Mouse (Mus musculus) cerebellum, adult 8-10 months (tissue): ENCODE data around the gene Cfap74.
"Not testable (repeated sequence)": the region's sequence is repeated elsewhere in the genome, so short reads cannot be mapped to it uniquely, and the experiment has no call there.

Experiments used
- DNase-seq: peaks from one replicate; pipeline ENCODE4 v3.0.0; 2022

Cfap74 gene

GRCm38 (mm10) chr4:155470263-155470953 is 61.4 kb downstream of the Cfap74 start:
- DNase-seq, result no peak

- no peak for DNase-seq
Observed at GRCm38 (mm10) chr4:155470997-155471396, 62.0 kb downstream of the Cfap74 start.

GRCm38 (mm10) chr4:155471406-155471805 is 62.4 kb downstream of the Cfap74 start:
- no peak for DNase-seq

GRCm38 (mm10) chr4:155472716-155473290 is 63.8 kb downstream of the Cfap74 start:
- peak; percentile 68 for DNase-seq

- peak; percentile 74 for DNase-seq
Observed at GRCm38 (mm10) chr4:155473319-155473718, 64.3 kb downstream of the Cfap74 start.

- not testable (repeated sequence) for DNase-seq
Observed at GRCm38 (mm10) chr4:155473796-155474195, 64.8 kb downstream of the Cfap74 start.

- peak; percentile 81 for DNase-seq
Observed at GRCm38 (mm10) chr4:155481381-155482124, 72.6 kb downstream of the Cfap74 start.

- no peak for DNase-seq
Observed at GRCm38 (mm10) chr4:155482125-155482480, 73.1 kb downstream of the Cfap74 start.

- no peak for DNase-seq
Observed at GRCm38 (mm10) chr4:155482733-155483540, 73.9 kb downstream of the Cfap74 start.

GRCm38 (mm10) chr4:155485521-155485920 is 76.5 kb downstream of the Cfap74 start:
- DNase-seq, result no peak

GRCm38 (mm10) chr4:155487746-155488145 is 78.8 kb downstream of the Cfap74 start:
- no peak for DNase-seq

- DNase-seq, result no peak
Observed at GRCm38 (mm10) chr4:155488232-155489025, 79.4 kb downstream of the Cfap74 start.

GRCm38 (mm10) chr4:155489101-155489970 is 80.3 kb downstream of the Cfap74 start:
- DNase-seq, result no peak

GRCm38 (mm10) chr4:155490456-155490855 is 81.5 kb downstream of the Cfap74 start:
- no peak for DNase-seq

GRCm38 (mm10) chr4:155490990-155491504 is 82.1 kb downstream of the Cfap74 start, which contains the start of gene Gnb1:
Gene Gnb1 (plus strand): TSS chr4:155491361.
- peak; percentile 95 for DNase-seq

GRCm38 (mm10) chr4:155491529-155492130 is 82.6 kb downstream of the Cfap74 start:
- no peak for DNase-seq

GRCm38 (mm10) chr4:155492131-155492633 is 83.2 kb downstream of the Cfap74 start:
- DNase-seq, result peak; percentile 48

- no peak for DNase-seq
Observed at GRCm38 (mm10) chr4:155494891-155495290, 85.9 kb downstream of the Cfap74 start.

- DNase-seq, result no peak
Observed at GRCm38 (mm10) chr4:155497963-155498362, 89.0 kb downstream of the Cfap74 start.

- DNase-seq, result no peak
Observed at GRCm38 (mm10) chr4:155501126-155501525, 92.1 kb downstream of the Cfap74 start.
